Mouse (Mus musculus) splenic B cell, adult 2 months (primary cell): ENCODE results near the gene Enpp5.
A peak's percentile ranks its signal among the peaks of the same experiment; 100 is the strongest.

Experiments
- DNase-seq: peaks from one replicate; pipeline ENCODE4 v3.0.0-alpha.2; 2011; ENCODE audit warnings: low read depth, low spot score
- H3K27me3 ChIP-seq: 2 replicates; pipeline ENCODE4 v1.6.1; 2012; ENCODE audit warnings: mild to moderate bottlenecking, low read length, moderate library complexity, mixed read lengths; ENCODE audit not compliant: control insufficient read depth, poor library complexity, insufficient read depth, severe bottlenecking
- H3K36me3 ChIP-seq: 2 replicates; pipeline ENCODE4 v1.6.1; 2012; ENCODE audit warnings: mild to moderate bottlenecking, low read length, moderate library complexity, mixed read lengths; ENCODE audit not compliant: control insufficient read depth, poor library complexity, insufficient read depth, severe bottlenecking

Enpp5 gene

DNA sequence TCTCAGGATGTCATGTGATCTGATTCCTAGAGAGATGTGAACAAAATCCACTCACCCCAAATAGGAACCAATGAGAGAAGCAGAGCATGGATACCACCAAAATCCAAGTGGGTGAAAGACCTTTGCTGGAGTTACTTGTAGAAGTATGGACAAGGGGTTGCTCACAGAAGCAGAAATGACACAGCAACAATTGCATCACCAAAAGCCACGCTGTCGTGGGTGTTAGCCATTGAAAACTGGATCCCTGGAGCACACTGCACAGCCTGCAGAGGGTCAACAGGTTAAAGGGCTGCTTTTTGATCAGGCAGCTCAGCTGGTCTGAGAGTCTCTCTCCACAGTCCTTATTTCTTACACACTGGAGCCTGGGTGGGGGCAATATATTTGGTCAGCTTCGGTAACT lies 3.0 kb upstream of the Enpp5 start:
- Histone ChIP-seq H3K36me3 (no peaks in the 10 kb centered on the region), H3K27me3 (no peaks in the 10 kb centered on the region)
- DNase-seq = no peak

DNA sequence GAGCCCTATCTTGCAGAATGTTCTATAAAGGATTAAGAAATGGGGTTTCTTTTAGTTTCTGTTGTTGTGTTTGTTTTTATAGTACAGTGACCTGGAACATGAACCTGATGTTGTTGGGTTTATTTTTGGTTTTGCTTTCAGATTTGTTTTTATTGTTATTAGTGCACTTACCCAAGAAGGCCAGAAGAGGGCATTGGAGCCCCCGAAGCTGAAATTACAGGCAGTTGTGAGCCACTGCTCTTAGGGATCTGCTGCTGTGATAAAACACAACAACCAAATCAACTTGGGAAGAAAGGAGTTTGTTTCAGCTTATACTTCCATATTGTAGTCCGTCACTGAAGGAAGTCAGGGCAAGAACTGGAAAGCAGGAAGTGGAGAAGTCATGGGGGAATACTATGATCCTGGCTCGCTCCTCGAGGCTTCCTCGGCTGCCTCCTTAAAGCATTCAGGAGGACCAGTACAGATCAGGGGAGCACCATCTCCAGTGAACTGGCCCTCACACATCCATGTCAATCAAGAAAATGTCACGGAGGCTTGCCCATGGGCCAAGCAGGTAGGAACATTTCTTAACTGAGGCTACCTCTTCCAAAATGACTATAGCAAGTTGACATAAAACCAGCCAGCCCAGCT lies 2.4 kb upstream of the Enpp5 start:
- Histone ChIP-seq H3K36me3 (no peaks in the 10 kb centered on the region), H3K27me3 (no peaks in the 10 kb centered on the region)
- DNase-seq = peak; percentile 49

GRCm38 (mm10) chr17:44077146-44077842 lies 1.3 kb upstream of the Enpp5 start:
- DNase-seq = no peak
- no peaks in the 10 kb centered on the region for H3K27me3 ChIP-seq
- no peaks in the 10 kb centered on the region for H3K36me3 ChIP-seq

DNA sequence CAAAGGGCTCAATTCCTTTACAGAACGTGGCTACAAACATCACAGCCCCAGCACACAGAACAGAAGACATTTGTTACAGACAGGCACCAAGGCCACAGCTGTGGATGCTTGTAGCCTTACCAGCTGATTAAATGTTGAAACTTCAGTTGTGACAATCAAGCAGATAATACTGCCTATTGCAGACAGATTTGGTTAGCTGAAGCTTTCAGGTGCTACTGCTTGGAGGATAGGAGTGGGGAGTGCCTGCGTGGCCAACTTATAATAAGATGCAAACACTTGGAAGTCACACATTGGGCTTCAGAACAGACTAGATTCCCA lies 811 bp upstream of the Enpp5 start:
- DNase-seq = no peak
- H3K27me3 ChIP-seq = no peaks in the 10 kb centered on the region
- no peaks in the 10 kb centered on the region for H3K36me3 ChIP-seq

DNA sequence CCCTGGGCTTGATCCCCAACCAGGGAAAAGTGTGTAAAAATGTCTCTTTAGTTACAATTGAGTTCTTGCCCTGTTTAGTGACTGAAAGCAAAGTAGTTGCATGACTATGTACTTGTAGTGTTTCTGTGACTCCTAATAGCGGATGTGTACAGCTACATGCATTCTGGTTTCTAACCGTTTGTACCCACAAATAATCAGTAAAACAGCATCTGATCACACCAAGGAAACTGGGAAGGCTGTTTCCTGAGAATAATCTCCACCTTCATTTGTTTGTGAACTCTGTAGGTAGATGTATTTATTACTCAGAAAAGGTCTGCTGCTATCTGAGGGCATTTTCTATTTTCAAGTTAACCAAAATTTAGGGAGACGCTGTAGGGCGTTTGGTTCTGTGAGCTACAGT lies 4.5 kb downstream of the Enpp5 start:
- no peaks in the 10 kb centered on the region for H3K36me3 ChIP-seq
- DNase-seq = no peak
- no peaks in the 10 kb centered on the region; the same call in 1 of the 2 replicates for H3K27me3 ChIP-seq

DNA sequence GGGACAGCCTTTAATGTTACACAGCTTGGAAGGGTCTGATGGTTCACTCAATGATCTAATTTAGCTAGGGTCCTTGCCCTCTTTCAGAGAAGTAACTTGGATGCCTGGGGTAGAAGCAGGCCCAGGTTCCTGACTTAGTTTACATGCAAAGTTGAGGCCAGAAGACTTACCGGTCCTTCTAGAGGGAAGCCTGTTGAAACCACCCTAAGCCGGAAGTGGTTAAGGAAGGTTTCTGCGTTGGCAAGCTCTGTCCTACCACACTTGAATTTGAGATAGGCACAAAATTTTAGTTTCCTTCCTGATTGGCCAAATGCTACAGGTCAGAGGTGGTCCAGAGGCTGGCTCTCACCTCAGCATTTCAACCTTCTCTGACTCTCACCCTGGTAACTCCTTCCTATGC lies 9.6 kb downstream of the Enpp5 start:
- Histone ChIP-seq H3K36me3 (no peaks in the 10 kb centered on the region), H3K27me3 (no peaks in the 10 kb centered on the region; the same call in 1 of the 2 replicates)
- no peak for DNase-seq

GRCm38 (mm10) chr17:44090916-44091315 lies 12.3 kb downstream of the Enpp5 start:
- no peaks in the 10 kb centered on the region for H3K27me3 ChIP-seq
- DNase-seq = peak; percentile 25
- no peaks in the 10 kb centered on the region for H3K36me3 ChIP-seq

DNA sequence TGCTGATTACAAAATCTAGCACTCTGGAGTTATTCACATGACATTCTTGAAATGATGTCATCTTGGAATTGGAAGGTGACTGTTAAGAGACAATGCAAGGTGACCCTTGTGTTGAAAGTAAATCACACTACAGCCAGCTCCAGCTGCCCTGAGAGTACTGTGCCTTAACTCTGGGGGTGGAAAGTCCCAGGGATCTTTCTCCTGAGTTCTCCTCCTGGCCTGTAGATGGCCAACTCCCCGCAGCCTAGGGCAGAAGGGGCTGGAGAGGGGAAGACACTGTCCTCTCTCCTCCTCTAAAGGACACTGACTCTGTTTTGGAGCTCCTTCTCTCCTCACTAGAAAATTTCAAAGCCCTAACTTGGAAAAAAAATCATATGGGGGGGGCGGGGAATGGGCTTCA lies 12.9 kb downstream of the Enpp5 start:
- no peak for DNase-seq
- Histone ChIP-seq H3K27me3 (no peaks in the 10 kb centered on the region), H3K36me3 (no peaks in the 10 kb centered on the region)

- Histone ChIP-seq H3K27me3 (no peaks in the 10 kb centered on the region; the same call in 1 of the 2 replicates), H3K36me3 (no peaks in the 10 kb centered on the region)
- DNase-seq = no peak
Measured at GRCm38 (mm10) chr17:44100486-44100885, 21.9 kb downstream of the Enpp5 start.

DNA sequence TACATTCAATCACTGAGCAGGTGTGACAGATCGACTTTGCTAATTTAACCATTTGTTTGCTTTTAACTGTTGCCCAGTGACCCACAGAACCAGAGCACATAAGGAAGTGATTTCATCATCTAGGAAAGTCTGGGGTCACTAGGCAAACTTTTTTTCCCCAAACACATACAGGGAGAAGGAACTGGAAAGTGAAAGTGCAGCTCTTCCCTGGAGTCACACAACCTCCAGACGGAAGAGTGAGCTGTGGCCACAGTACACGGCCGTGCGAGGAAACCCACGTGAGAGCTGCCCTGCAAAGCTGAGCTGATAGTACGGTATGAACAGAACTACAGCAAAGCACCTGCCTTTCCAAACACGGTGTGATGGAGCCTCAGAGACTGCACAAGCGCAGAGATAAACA lies 22.3 kb downstream of the Enpp5 start:
- no peaks in the 10 kb centered on the region for H3K36me3 ChIP-seq
- no peaks in the 10 kb centered on the region; the same call in 1 of the 2 replicates for H3K27me3 ChIP-seq
- no peak for DNase-seq

DNA sequence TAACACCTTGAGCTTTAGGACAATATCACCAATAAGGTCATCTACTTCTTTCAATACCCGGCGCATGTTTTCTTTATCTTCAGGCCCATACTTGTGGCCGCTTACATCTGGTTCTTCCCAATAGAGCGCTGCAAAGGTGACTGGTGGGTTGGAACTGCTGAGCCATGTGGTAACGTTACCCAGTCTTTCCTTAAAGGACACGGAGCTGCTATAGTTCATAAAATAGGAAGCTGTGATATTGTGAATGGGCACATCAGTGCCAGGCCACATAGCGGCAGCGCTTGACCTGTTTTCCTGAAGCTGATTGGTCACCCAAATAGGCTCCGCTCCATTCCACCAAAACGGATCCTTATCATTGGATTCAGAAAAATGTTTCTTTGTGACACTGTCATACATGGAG lies 23.3 kb downstream of the Enpp5 start:
- H3K36me3 ChIP-seq = no peaks in the 10 kb centered on the region

DNA sequence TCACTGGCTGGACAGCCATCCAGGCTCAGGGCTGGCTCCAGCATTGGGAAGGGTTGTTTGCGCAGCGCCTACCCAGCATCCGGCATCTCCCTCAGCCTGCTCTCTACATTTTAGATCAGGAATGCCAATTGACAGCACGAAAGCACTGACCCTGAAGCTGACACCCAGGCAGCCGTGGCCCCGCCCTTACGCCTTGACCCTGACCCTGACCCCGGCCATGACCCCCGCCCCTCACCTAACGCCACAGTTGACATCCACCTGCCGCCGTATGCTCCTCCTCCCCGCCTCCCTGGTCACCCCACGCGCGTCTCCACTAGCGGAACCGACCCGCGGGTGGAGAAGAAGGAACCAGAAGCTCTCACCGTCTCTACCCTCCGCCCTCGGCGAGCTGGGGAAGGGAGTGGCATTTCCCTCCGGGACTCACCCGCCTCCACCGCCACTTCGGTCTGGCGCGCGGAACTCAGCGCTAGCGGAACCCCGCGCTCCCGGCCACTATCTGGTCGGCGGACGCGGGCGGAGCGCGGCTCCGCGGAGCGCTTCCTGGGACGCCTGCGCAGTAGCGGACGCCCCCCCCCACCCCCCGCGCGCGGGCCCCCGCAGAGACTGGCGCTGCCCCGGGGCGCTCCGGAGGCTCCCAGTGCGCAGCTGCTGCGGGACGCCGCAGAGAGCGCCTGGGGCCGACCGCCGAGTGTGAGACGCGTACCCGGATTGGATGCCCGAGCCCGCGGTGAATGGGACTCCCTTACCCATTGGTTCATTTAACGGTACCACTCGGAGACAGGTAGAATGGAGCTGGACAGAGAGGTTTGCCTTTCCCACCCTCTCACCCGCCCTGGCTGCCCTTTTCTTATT lies 26.9 kb downstream of the Enpp5 start, which contains the start of gene Enpp4:
Enpp4 (minus strand) TSS at position 523 of the 852 bp plus-strand sequence.
- Histone ChIP-seq H3K36me3 (no peaks in the 10 kb centered on the region), H3K27me3 (no peaks in the 10 kb centered on the region; the same call in 1 of the 2 replicates)
- DNase-seq = peak; percentile 58

More for the DNA sequence above, 23.3 kb downstream of the Enpp5 start:
- DNase-seq = no peak
- no peaks in the 10 kb centered on the region; the same call in 1 of the 2 replicates for H3K27me3 ChIP-seq

DNA sequence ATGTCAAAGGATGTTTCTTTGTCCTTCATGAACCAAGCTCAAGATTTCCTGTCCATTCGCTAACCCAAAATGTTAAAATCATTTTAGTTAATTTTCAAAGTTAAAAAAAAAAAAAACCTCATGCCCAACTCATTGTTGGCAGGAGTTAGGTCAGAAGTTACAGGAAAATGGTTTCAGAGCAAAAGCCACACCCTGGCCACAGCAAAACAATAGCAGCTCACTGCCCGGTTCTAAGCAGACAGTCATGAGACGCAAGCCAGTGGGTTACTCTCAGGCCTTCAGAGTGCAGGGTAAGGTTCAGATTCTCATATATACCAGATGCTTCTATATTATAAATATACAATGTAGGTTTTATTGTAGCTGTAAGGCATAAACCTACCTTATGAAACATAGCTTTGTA lies 29.7 kb downstream of the Enpp5 start:
- no peak for DNase-seq
- H3K36me3 ChIP-seq = no peaks in the 10 kb centered on the region
- H3K27me3 ChIP-seq = no peaks in the 10 kb centered on the region; the same call in 1 of the 2 replicates

- H3K27me3 ChIP-seq = no peaks in the 10 kb centered on the region
- H3K36me3 ChIP-seq = no peaks in the 10 kb centered on the region
- DNase-seq = no peak
Measured at GRCm38 (mm10) chr17:44116584-44116983, 38.0 kb downstream of the Enpp5 start.

GRCm38 (mm10) chr17:44117721-44118120 lies 39.1 kb downstream of the Enpp5 start:
- DNase-seq = no peak
- Histone ChIP-seq H3K27me3 (no peaks in the 10 kb centered on the region), H3K36me3 (no peaks in the 10 kb centered on the region)
